Mouse (Mus musculus): ENCODE results near the gene Rxfp2.

Gene Rxfp2

DNA sequence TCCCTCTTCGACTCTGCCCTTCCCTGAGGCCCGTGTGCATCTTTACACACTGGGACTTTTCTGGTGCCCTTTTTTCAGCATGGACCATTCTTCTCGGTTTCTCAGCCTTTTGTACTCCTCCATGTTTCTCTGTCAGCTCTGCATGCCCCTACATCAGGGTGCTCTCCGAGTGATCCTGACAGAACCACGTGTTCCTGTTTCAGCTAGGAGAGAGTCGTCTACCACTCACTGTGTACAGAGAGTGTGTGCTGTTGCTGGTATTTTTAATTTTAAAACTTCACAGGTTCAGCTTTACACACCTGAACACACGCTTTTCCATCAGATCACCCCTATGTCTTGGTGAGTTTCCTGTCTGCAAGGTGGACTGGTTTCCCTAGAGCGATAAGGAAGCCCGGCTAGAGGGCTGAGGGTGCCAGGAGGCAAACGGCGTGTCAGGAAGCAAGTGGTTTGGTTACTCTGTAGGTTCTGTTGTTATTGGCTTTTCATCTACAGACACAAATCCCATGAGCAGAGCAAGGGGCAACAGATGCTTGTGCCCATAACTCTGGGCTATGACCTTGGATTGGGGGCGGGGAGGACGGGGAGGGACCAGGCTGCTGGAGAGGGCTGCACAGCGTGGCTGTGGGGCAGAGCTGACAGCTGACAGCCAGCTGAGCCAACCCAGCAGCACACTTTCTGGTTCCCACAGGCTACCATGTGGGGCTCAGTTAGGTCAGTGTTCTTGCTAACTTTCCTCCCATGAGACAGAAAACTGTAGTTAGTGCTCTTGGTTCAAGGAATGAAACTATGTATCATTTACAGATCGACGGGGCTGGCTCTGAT, 97.0 kb downstream of the Rxfp2 start:
- DNase-seq (ENCODE audit: low read depth, low spot score): no peak

DNA sequence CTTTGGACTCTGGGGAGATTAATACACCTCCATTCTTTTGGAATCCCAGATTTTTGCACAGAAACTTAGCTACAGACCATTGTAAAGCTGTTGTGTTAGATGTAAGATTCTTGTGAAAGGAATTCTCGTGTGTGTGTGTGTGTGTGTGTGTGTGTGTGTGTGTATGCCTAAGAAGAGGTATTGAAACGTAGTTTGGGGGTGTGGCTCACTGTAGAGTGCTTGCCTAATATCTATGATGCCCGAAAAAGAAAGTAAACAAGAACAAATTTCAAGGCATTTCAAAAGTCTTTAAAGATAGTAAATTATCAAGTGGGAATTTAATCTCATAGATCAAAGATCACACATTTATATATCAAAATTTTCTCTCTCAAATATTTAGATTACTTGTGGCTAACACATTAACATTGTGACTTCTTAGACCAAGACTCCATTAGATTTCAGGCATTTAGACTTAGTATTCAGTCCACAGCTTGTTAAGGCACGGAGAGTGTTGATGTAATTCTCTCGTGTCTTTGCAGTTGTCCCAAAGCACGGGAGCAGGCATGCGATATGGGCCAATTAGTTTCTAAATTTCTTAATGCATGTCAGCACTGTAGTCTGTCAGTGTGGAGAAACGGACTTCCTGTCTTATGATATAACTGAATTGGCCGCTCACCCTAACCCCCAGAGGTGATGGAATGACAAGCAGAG, 97.9 kb downstream of the Rxfp2 start:
- no peak for DNase-seq (ENCODE audit: low read depth, low spot score)

DNA sequence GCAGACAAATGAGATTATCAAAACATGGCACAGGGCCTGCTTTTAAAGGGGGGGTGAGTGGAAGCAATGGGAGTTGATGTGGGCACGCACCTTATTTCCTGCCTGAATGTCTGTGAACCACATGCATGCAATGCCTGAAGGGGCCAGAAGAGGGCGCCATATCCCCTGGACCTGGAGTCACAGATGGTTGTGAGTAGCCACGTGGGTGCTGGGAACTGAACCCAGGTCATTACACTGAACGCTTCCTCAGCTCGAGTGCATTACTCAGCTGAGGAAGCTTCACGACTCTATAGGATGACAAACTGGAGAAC, 98.4 kb downstream of the Rxfp2 start:
- no peak for DNase-seq (ENCODE audit: low read depth, low spot score)

DNA sequence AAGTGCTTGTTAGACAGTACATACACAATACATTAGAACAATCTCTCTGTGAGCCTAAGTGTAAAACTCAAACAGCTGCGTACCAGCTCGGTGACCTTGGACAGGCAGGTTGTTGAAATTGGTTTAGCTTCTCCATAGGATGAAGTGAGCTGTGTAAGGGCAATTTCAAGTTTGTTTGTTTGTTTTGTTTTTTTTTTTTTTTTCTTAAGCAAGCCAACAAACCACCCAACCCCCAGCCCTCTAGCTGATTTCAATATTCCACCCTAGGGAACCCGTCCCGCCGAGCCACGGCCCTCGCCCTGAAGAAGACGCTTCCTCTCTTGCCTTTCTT, 99.6 kb downstream of the Rxfp2 start:
- DNase-seq (ENCODE audit: low read depth, low spot score): no peak

DNA sequence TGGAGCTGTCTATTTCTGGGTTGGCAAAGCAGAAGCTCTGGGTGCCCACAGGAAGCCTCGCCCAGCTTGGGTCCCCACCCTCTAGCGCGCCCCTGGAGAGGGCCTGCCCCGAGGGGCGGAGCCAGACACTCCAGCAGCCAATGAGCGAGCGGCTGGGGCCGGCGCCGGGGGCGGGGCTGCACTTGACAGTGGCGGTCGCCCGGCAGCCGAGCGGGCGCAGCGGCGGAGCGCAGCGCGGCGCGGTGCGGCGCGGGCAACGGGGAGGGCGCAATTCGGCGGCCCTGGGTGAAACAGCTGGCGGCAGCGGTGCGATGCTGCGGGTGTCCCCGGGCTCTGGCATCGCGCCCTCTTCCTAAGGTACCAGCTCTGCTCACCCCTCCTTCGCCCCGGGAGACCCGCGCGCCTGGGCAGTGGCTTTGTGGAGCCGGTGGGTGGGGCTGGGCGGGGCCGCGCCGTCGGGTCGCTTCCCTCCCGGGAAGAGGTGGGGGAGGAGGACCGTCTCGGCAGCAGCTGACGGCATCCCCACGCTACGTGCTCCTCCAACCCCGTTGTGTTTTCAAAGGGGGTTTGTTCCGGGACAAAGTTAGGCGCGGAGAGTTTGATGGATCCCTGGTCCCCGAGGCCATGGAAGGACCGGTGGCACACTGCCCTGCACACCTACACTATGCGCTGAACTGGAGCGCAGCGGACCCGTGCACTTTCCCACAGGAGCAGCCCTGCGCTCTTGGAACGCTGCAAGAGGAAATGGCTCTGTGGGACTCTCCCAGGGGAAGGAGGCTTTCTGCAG, 100.2 kb downstream of the Rxfp2 start, which contains the start of gene Fry:
Gene Fry, plus strand, starts transcription at position 191 of the 787 bp plus-strand sequence.
- DNase-seq (ENCODE audit: low read depth, low spot score): peak; percentile 95

DNA sequence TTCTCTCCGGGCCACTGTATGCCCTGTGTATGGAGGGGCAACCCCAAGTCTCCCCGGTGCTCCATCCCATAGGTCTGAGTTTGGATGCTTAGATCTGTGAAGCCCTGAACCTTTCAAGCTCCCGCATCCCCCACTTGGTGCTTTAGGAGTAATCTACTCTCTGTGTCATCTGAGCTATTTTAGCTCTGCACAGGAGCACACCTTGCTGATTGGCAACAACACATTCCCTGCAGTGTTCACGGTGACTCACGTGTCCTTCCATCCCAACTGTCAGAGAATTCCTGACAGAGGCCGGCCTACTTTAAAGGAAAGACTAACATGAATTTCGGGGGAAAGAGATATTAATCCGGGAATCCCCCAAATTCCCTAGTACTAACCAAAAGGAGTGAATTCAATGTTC, 102.2 kb downstream of the Rxfp2 start:
- DNase-seq (ENCODE audit: low read depth, low spot score): peak; percentile 69

DNA sequence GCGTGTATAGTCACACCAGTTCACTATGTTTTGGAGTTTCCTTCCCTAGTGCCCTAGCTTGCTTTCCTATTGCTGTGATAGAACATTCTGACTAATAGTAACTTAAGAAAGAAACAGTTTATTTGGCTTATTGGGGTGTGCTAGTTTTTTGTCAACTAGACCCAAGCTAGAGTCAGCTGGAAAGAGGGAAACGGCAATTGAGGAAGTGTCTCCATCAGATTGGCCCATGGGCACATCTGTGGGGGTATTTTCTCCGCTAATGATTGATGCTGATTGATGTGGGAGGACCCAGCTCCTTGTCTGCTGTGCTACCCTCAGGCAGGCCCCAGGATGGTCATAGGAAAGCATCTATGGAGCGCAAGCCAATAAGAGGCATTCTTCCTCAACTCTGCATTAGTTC, 103.6 kb downstream of the Rxfp2 start:
- no peak for DNase-seq (ENCODE audit: low read depth, low spot score)

DNA sequence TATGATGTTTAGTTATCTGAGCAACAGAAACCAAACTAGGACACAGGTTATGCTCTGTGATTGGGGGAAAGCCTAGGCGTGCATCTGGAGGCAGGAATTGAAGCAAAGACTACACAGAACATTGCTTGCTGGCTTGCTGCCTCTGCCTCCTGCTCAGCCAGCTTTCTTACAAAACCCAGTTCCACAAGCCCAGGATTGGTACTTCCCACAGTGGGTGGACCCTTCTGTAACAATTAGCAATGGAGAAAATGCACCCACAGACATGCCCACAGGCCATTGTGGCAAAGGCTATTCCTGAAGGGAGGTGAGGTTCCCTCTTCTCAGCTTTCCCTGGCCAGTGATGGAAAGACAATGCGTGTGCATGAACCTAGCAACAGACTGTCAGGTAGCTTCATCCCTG, 104.1 kb downstream of the Rxfp2 start:
- DNase-seq (ENCODE audit: low read depth, low spot score): peak; percentile 75

DNA sequence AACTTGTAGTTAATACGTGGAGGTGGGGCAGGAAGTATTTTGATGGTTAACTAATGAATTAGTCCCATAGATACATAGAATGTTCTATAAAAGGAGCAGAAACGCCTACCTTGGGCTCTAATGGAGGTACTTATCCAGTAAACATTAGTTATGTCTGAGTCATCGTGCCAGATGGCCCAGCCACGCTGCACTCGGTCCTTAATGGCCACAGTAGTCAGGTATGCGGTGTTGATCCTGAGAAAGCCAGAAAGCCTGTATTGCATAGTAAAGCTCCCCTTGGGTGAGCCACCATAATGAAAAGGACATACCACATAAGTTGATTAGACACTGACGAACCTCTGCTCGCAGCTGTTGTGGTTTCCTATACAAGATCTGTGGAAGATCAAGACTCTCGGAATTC, 107.4 kb downstream of the Rxfp2 start:
- peak; percentile 49 for DNase-seq (ENCODE audit: low read depth, low spot score)

DNA sequence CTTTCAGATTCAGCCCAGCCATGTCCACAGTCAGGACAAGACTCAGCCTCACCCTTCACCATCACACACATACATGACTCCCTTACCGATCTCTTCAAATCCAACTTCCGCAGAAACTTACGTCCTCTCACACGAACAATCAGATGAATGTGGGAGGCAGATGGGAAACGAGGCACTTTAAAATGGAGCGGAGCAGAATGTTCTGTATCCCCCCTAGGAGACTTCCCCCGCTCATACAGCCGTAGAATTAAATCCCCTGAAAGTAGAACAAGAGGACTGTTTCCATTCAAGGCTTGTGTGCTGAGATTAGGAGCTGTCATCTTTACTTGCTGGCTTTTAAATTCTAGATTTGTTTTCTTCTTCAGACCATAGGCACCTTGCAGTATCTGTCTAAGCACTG, 110.0 kb downstream of the Rxfp2 start:
- DNase-seq (ENCODE audit: low read depth, low spot score): peak; percentile 79

DNA sequence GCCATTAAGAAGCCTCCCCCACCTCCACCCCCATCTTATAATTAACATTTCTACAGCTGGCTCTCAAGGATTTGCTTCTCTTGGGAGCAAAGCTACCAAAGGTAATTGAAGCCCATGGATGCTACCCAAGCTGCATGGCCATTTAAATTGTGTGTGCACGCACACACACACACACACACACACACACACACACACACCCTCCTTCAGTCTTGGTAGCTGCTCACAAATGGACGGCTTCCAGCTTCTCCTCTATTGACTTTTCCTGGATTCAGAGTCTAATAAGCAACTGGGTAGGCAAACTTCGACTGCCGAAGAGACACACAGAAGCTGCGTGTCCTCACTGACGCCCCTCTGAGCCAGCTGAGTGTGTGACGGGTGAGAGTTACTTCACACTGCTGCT, 111.7 kb downstream of the Rxfp2 start:
- no peak for DNase-seq (ENCODE audit: low read depth, low spot score)

DNA sequence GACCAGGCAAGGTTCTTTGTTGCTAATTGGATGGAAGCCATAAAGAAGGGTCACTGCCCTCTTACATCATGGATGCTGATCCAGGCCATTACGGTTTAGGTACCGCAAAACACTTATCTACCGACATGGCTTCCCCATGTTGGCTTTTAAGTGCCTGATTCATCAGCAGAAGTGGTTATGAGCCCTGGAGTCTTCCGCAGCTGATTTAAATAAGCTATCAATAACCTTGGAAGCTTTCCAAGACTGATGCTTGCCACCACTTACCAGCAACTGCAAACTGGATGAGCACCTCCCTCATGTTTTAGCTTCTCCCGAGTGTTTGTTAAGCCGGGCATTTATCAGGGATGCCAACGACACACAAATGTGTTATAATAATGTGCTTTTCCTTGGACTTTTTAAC, 112.7 kb downstream of the Rxfp2 start:
- peak; percentile 43 for DNase-seq (ENCODE audit: low read depth, low spot score)
